Mouse (Mus musculus) cortical plate, adult 2 months (tissue): ENCODE results near the gene Snrpb. TPM values are rescaled to one million over a fixed set of nuclear protein-coding genes. Genes with fewer than 3 reads are reported as not detected.

Experiments used
- H3K27ac ChIP-seq: fragments of 200-500 bp; 2 replicates; pipeline ENCODE4 v1.5.1; 2012; ENCODE audit warnings: low read length, control low read depth, inconsistent platforms; ENCODE audit not compliant: insufficient read depth
- H3K4me1 ChIP-seq: fragments of 200-500 bp; 2 replicates; pipeline ENCODE4 v1.6.1; 2011; ENCODE audit warnings: low read length; ENCODE audit not compliant: control insufficient read depth, insufficient read depth
- H3K4me3 ChIP-seq: fragments of 200-500 bp; 2 replicates; pipeline ENCODE4 v1.5.1; 2011; ENCODE audit warnings: mild to moderate bottlenecking, low read length, control low read depth; ENCODE audit not compliant: insufficient read depth
- CTCF ChIP-seq: fragments of 200-500 bp; IDR thresholded peaks from 2 replicates; pipeline ENCODE4 v1.5.1; 2011; ENCODE audit warnings: mild to moderate bottlenecking, control low read depth, low read length; ENCODE audit not compliant: insufficient read depth; ENCODE audit errors: extremely low read depth
- POLR2A ChIP-seq: fragments of 200-500 bp; IDR thresholded peaks from 2 replicates; pipeline ENCODE4 v1.6.1; 2011; ENCODE audit warnings: mild to moderate bottlenecking, low read length, control low read depth; ENCODE audit not compliant: insufficient read depth; ENCODE audit errors: extremely low read depth
- polyA plus RNA-seq: library from polyadenylated mRNA; depleted of rRNA; stranded (reverse); fragments of >200 nt; gene quantifications from 2 replicates; pipeline ENCODE4 v1.2.3, GENCODE M21; 2012; rRNA removed

The Snrpb gene
- 131 and 133 TPM in 2 replicates for polyA plus RNA-seq

DNA sequence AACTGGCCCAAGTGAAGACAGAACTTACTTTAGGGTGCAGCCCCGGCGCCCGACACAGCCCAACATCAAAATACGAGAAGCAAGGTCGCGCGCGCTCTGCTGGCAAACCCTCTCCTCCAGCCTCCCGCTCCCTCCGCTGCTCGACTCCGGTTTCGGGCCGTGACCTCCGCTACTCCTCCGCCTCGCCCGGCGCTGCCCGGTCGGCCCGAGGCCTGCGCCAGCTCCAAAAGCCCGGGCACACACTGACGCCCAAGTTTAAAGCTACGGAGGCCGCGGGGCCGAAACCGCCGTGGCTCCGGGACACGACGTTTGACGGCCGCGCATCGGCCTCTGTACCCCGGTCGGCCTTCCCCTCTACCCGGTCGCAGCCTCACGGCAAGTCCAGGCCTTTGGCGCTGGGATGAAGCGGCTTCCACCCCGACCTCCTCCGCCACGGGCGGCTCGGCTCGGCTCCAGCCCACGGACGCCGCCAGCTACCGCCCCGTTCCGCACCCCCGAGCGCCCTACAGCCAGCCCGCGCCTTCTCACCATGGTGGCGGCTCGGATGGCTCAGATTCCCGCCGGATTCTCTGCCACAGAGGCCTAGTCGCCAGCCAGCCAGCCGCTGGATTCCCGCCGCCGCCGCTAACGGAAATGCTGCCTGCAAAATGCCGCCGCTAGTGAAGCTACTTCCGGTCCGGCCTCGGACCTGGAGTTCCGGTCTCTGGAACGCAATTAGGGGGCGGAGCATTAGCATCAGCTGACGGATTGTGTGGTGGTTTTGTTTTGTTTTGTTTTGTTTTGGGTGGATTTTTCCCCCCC is at the start of gene Snrpb:
Gene Snrpb, minus strand, starts transcription at position 698 of the 801 bp plus-strand sequence.
- peaks cover 5% of the 10 kb centered on the region for H3K4me1 ChIP-seq
- H3K4me3 ChIP-seq, result peak within 1 kb of the TSS; percentile 59
- peak within 1 kb of the TSS; percentile 58 for H3K27ac ChIP-seq
- TF ChIP-seq POLR2A, result peak; percentile 64; the same call in 1 of the 2 replicates
- no peak for TF ChIP-seq CTCF

DNA sequence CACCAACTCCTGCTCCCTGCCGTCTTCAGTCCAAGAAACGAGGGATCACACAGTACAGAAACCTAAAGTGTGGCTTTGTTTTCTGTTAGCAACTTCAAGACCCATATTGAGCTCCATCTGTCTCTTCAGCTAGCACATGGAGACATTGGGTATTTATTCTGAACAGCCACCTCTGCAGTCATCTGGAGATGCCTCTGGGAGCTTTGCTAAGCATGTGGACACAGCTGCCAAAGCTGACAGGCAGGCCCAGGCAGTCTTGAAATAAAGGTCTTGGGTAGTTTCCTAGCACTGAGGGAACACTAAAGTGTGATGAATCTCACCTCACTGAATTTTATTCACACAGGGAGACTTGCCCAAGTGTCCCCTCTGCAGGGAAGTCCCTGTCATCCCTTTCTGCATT is 32.4 kb upstream of the Snrpb start:
- Histone ChIP-seq H3K4me1 (peaks cover 2% of the 10 kb centered on the region; the same call in 1 of the 2 replicates), H3K4me3 (no peak overlapping the region), H3K27ac (no peak overlapping the region)
- no peak for TF ChIP-seq POLR2A
- no peak for TF ChIP-seq CTCF

DNA sequence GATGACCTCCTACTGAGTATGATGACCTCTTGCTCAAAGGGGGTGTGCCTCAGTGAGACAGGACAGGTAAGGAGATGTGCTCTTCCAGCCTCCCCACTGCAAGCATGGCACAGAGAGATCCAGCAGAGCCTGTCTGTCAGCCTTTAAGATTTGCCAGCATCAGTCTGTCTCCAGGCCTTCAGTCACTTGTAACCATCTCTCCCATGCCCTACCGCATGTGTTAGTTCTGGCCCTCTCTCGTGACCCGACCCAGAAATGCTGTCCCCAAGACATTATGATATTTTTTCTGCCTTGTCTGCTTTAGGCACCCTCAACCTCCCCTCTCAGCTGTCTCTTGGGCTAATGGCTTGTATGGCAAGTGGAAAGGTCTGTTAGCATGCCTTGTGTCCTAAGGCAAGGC is 30.4 kb upstream of the Snrpb start:
- no peak overlapping the region for H3K4me3 ChIP-seq
- peaks cover 2% of the 10 kb centered on the region; the same call in 1 of the 2 replicates for H3K4me1 ChIP-seq
- no peak overlapping the region for H3K27ac ChIP-seq
- TF ChIP-seq POLR2A, result no peak
- no peak for TF ChIP-seq CTCF

GRCm38 (mm10) chr2:130207996-130208395 is 28.8 kb upstream of the Snrpb start:
- no peak overlapping the region for H3K4me3 ChIP-seq
- H3K4me1 ChIP-seq, result peaks cover 2% of the 10 kb centered on the region; the same call in 1 of the 2 replicates
- no peak overlapping the region for H3K27ac ChIP-seq
- no peak for TF ChIP-seq POLR2A
- no peak for TF ChIP-seq CTCF

DNA sequence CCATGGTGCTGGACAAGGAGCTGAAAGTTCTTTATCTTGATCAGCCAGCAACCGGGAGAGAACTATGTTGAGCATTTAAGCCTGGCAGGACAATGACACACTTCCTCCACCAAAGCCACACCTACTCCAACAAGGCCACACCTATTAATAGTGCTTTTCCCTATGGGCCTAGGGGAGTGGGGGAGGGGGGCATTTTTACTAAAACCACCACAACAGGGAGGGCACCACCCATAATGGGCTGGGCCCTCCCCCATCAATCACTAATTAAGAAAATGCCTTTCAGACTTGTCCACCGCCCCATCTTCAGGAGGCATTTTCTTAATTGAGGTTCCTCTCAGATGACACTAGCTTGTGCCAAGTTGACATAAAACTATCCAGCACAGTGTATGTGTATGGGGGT is 28.2 kb upstream of the Snrpb start:
- H3K4me1 ChIP-seq, result peaks cover 2% of the 10 kb centered on the region; the same call in 1 of the 2 replicates
- TF ChIP-seq CTCF (no peak), POLR2A (no peak)
- no peak overlapping the region for H3K4me3 ChIP-seq
- no peak overlapping the region for H3K27ac ChIP-seq

- no peak overlapping the region for H3K27ac ChIP-seq
- no peak for TF ChIP-seq CTCF
- TF ChIP-seq POLR2A, result no peak
- H3K4me3 ChIP-seq, result no peak overlapping the region
- H3K4me1 ChIP-seq, result no peaks in the 10 kb centered on the region
These were observed 21.8 kb upstream of the Snrpb start for GRCm38 (mm10) chr2:130200961-130201360.

- Histone ChIP-seq H3K27ac (no peak within 1 kb of the TSS), H3K4me1 (0 out of 2 replicates have a peak, but pooled peaks cover 2% of the 10 kb centered on the region), H3K4me3 (no peak within 1 kb of the TSS)
- TF ChIP-seq POLR2A, result no peak
- TF ChIP-seq CTCF, result no peak
These were observed 15.7 kb upstream of the Snrpb start, which contains the start of gene Tmc2 for GRCm38 (mm10) chr2:130194894-130195293. Gene Tmc2, plus strand, starts transcription at chr2:130195194.

GRCm38 (mm10) chr2:130188391-130188790 is 9.2 kb upstream of the Snrpb start:
- TF ChIP-seq POLR2A (no peak), CTCF (no peak)
- Histone ChIP-seq H3K4me3 (no peak overlapping the region), H3K4me1 (0 out of 2 replicates have a peak, but pooled peaks cover 2% of the 10 kb centered on the region), H3K27ac (no peak overlapping the region)

- H3K27ac ChIP-seq, result peak overlapping the region; percentile 11; the same call in 1 of the 2 replicates
- H3K4me1 ChIP-seq, result peaks cover 5% of the 10 kb centered on the region
- TF ChIP-seq POLR2A (no peak), CTCF (no peak)
- H3K4me3 ChIP-seq, result peak overlapping the region; percentile 59
These were observed 360 bp upstream of the Snrpb start for GRCm38 (mm10) chr2:130179507-130180019.

GRCm38 (mm10) chr2:130178381-130178705 is 860 bp downstream of the Snrpb start:
- H3K27ac ChIP-seq, result 0 out of 2 replicates have a peak overlapping the region, but pooled peaks have one; percentile 58
- TF ChIP-seq CTCF (no peak), POLR2A (no peak)
- H3K4me3 ChIP-seq, result peak overlapping the region; percentile 59
- H3K4me1 ChIP-seq, result peaks cover 5% of the 10 kb centered on the region
